Mouse (Mus musculus) hindbrain, embryonic 12.5 days (tissue): ENCODE results near the gene Zfp229. TPM values are rescaled to one million over a fixed set of nuclear protein-coding genes. Genes with fewer than 3 reads are reported as not detected.
"Not testable (repeated sequence)": the region's sequence is repeated elsewhere in the genome, so short reads cannot be mapped to it uniquely, and the experiment has no call there.

Source experiments
- ATAC-seq: fragments of 200-750 bp; cut with Nextera tagmentation; 2 replicates; pipeline ENCODE4 v1.8.0; 2017; ENCODE audit warnings: moderate TSS enrichment; ENCODE audit not compliant: low FRiP score
- H3K27ac ChIP-seq: fragments of 300-500 bp; sonication (generic); 2 replicates; pipeline ENCODE4 v1.5.1; 2016; ENCODE audit warnings: mild to moderate bottlenecking
- H3K27me3 ChIP-seq: fragments of 300-500 bp; sonication (generic); 2 replicates; pipeline ENCODE4 v1.6.1; 2016; ENCODE audit warnings: mild to moderate bottlenecking
- H3K36me3 ChIP-seq: fragments of 300-500 bp; sonication (generic); 2 replicates; pipeline ENCODE4 v1.6.1; 2016; ENCODE audit warnings: mild to moderate bottlenecking
- H3K4me1 ChIP-seq: fragments of 300-500 bp; sonication (generic); 2 replicates; pipeline ENCODE4 v1.6.1; 2016
- H3K4me2 ChIP-seq: fragments of 300-500 bp; sonication (generic); replicated peaks from 2 replicates; pipeline ENCODE4 v1.6.1; 2016; ENCODE audit warnings: mild to moderate bottlenecking
- H3K4me3 ChIP-seq: fragments of 300-500 bp; sonication (generic); 2 replicates; pipeline ENCODE4 v1.5.1; 2016; ENCODE audit warnings: mild to moderate bottlenecking
- H3K9ac ChIP-seq: fragments of 300-500 bp; sonication (generic); 2 replicates; pipeline ENCODE4 v1.6.1; 2016; ENCODE audit warnings: mild to moderate bottlenecking, moderate library complexity
- H3K9me3 ChIP-seq: fragments of 300-500 bp; sonication (generic); replicated peaks from 2 replicates; pipeline ENCODE4 v1.6.1; 2016; ENCODE audit warnings: mild to moderate bottlenecking
- WGBS: fragments of 180-500 bp; shearing (Covaris S2); methylation state at CpG from one replicate; pipeline ENCODE4 v1.1.7; 2016; 5-methylcytosine and 5-hydroxymethylcytosine counted together
- polyA plus RNA-seq: library from polyadenylated mRNA; unstranded; fragments of >200 nt; fragmentation: Nextera tagmentation; extraction: Ambion mirVana; gene quantifications from 2 replicates; pipeline ENCODE4 v1.2.1, GENCODE M21; 2016

The Zfp229 gene
- 10.9 and 11.8 TPM in 2 replicates for polyA plus RNA-seq

GRCm38 (mm10) chr17:21730495-21730894 is at the start of gene Zfp229:
Zfp229 (plus strand) TSS chr17:21730795.
- WGBS = 94% methylated on average over 13 of the region's 22 CpGs
- H3K27ac ChIP-seq, ATAC-seq: not testable (repeated sequence)

DNA sequence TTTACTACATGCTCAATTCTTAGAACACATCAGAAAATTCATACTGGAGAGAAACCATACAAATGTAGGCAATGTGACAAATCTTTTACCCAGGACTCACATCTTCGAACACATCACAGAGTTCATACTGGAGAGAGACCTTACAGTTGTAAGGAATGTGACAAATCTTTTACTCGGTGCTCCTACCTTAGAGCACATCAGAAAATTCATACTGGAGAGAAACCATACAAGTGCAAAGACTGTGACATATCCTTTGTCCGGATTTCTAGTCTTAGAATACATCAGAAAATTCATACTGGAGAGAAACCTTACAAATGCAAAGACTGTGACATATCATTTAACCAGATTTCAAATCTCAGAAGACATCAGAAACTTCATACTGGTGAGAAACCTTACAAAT is 39.0 kb upstream of the Zfp229 start, which contains the start of gene Gm10226:
TSS of gene Gm10226 (plus strand) at position 301 of the 400 bp plus-strand sequence.
- Histone ChIP-seq H3K27me3 (no peaks in the 10 kb centered on the region), H3K4me1 (no peaks in the 10 kb centered on the region), H3K4me2 (no peak within 1 kb of the TSS), H3K9me3 (no peaks in the 10 kb centered on the region), H3K4me3 (no peak within 1 kb of the TSS), H3K36me3 (peaks cover 36% of the 10 kb centered on the region), H3K9ac (no peak within 1 kb of the TSS), H3K27ac (no peak within 1 kb of the TSS)
- 91% methylated on average over 3 of the region's 3 CpGs for WGBS
- ATAC-seq = no peak

More at GRCm38 (mm10) chr17:21730495-21730894, at the start of gene Zfp229:
- H3K9ac ChIP-seq, H3K9me3 ChIP-seq, H3K4me1 ChIP-seq, H3K27me3 ChIP-seq, H3K4me3 ChIP-seq, H3K4me2 ChIP-seq, H3K36me3 ChIP-seq: not testable (repeated sequence)

DNA sequence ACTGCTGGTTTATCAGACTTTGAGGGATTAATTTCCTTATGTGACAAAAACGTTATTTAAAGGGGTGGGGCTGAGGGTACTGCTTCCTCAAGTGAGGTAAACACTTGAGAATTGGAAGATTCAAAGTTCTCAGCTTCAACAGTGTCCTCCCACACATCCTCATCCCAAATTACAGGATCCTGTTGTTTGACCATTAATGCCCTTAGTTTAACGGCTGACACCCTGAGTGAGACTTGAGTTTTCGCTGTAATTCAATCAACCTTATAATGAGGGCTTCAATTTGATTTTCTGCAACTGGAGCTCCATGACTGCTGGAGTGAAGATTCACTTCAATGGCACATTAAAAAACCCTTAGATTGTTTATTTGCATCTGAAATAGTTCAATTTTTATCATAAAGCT is 37.3 kb upstream of the Zfp229 start:
- no peak overlapping the region for H3K4me2 ChIP-seq
- H3K27me3 ChIP-seq = no peaks in the 10 kb centered on the region
- no peaks in the 10 kb centered on the region for H3K9me3 ChIP-seq
- H3K9ac ChIP-seq = no peak overlapping the region
- no peak overlapping the region for H3K4me3 ChIP-seq
- H3K36me3 ChIP-seq = peaks cover 36% of the 10 kb centered on the region
- H3K27ac ChIP-seq = no peak overlapping the region
- no peak for ATAC-seq
- 80% methylated on average over 3 of the region's 3 CpGs for WGBS
- H3K4me1 ChIP-seq = no peaks in the 10 kb centered on the region

GRCm38 (mm10) chr17:21696073-21696472 is 34.5 kb upstream of the Zfp229 start:
- Histone ChIP-seq H3K27me3 (no peaks in the 10 kb centered on the region), H3K4me1 (no peaks in the 10 kb centered on the region), H3K9me3 (no peaks in the 10 kb centered on the region), H3K36me3 (peaks cover 14% of the 10 kb centered on the region), H3K27ac (no peak overlapping the region), H3K9ac (no peak overlapping the region), H3K4me2 (no peak overlapping the region), H3K4me3 (no peak overlapping the region)
- ATAC-seq = no peak

GRCm38 (mm10) chr17:21702281-21703240 is 28.0 kb upstream of the Zfp229 start:
- H3K4me2 ChIP-seq = no peak overlapping the region
- 50% methylated on average over 5 of the region's 5 CpGs for WGBS
- H3K4me3 ChIP-seq = no peak overlapping the region
- H3K4me1 ChIP-seq = no peaks in the 10 kb centered on the region
- no peak overlapping the region for H3K9ac ChIP-seq
- ATAC-seq = no peak
- H3K27ac ChIP-seq = no peak overlapping the region
- H3K27me3 ChIP-seq = no peaks in the 10 kb centered on the region
- no peaks in the 10 kb centered on the region for H3K36me3 ChIP-seq
- no peaks in the 10 kb centered on the region for H3K9me3 ChIP-seq

- no peak overlapping the region for H3K9ac ChIP-seq
- H3K4me2 ChIP-seq = no peak overlapping the region
- 97% methylated on average over 1 of the region's 1 CpGs for whole genome bisulfite sequencing
- H3K9me3 ChIP-seq = no peaks in the 10 kb centered on the region
- peaks cover 2% of the 10 kb centered on the region for H3K4me1 ChIP-seq
- ATAC-seq = no peak
- no peak overlapping the region for H3K27ac ChIP-seq
- no peaks in the 10 kb centered on the region for H3K36me3 ChIP-seq
- H3K27me3 ChIP-seq = no peaks in the 10 kb centered on the region
- no peak overlapping the region for H3K4me3 ChIP-seq
Measured at GRCm38 (mm10) chr17:21703414-21703813, 27.2 kb upstream of the Zfp229 start.

DNA sequence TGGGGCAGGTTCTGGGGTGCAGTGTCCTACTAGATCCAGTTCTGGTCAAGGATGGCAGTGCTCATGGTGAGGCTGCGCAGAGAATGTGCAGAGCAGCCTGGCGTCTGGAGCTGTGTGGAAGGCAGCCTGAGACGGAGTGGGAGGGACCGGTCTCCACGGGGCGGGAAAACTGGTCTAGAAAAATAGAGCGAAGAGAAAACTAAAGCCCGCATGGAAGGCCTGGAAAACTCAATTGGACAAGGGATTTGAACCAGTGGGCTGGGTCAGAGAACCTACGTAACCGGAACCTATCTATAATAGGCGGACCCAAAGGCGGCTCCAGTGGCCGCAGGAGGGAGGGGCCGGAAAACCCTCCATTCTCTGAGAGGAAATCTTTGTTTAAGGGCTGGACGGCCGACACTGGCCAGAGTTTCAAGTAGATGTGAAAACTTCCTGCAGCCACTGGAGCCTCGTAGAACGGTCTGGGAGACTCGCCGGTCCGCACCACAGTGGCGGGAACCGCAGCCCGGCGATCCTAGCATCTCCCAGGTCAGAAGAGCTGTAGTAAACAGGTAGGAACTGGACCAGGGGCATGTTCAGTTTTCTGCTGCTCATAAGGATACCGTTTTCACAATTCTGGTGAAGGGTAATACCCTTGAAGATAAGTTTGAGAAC is 23.1 kb upstream of the Zfp229 start, which contains the start of gene Zfp760:
TSS of gene Zfp760 (plus strand) at position 399 of the 654 bp plus-strand sequence.
- Histone ChIP-seq H3K4me1 (peaks cover 9% of the 10 kb centered on the region), H3K36me3 (peaks cover 10% of the 10 kb centered on the region), H3K27ac (peak within 1 kb of the TSS; percentile 88), H3K4me2 (peak within 1 kb of the TSS; percentile 59), H3K9me3 (no peaks in the 10 kb centered on the region), H3K9ac (peak within 1 kb of the TSS; percentile 81), H3K27me3 (no peaks in the 10 kb centered on the region), H3K4me3 (peak within 1 kb of the TSS; percentile 67)
- peak; percentile 97 for ATAC-seq
- 4% methylated on average over 26 of the region's 26 CpGs for WGBS

- Histone ChIP-seq H3K4me1 (peaks cover 9% of the 10 kb centered on the region), H3K9ac (peak overlapping the region; percentile 47), H3K27ac (no peak overlapping the region), H3K9me3 (no peaks in the 10 kb centered on the region), H3K27me3 (no peaks in the 10 kb centered on the region), H3K4me3 (peak overlapping the region; percentile 67), H3K4me2 (peak overlapping the region; percentile 59), H3K36me3 (peaks cover 13% of the 10 kb centered on the region)
- 40% methylated on average over 2 of the region's 2 CpGs for WGBS
- ATAC-seq = no peak
Measured at GRCm38 (mm10) chr17:21708401-21708800, 22.2 kb upstream of the Zfp229 start.

DNA sequence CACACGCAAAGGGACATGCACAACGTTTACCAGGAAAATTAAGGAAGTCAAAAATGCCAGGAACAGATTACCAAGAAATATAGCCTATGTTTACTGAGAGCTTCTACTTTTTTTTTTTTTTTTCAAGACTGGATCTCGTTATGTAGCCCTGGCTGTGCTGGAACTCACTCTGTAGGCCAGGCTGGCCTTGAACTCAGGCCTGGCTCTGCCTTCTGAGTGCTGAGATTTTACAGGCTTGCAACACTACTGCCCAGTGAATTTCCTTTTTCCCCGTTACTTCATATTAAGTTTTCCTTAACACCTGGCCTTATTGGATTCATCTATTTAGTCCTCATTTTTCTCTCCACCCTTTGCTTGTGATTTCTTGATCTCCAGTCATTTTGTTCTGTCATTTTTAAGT is 2.5 kb downstream of the Zfp229 start:
- Histone ChIP-seq H3K4me1 (peaks cover 9% of the 10 kb centered on the region), H3K27ac (peak overlapping the region; percentile 86; the same call in 1 of the 2 replicates), H3K27me3 (no peaks in the 10 kb centered on the region), H3K9me3 (no peaks in the 10 kb centered on the region), H3K9ac (no peak overlapping the region), H3K4me2 (peak overlapping the region; percentile 55), H3K36me3 (0 out of 2 replicates have a peak, but pooled peaks cover 5% of the 10 kb centered on the region), H3K4me3 (peak overlapping the region; percentile 71)
- peak; percentile 41 for ATAC-seq
- WGBS = 90% methylated on average over 4 of the region's 4 CpGs

- under 1% methylated on average over 27 of the region's 27 CpGs for WGBS
- Histone ChIP-seq H3K27me3 (no peaks in the 10 kb centered on the region), H3K4me1 (peaks cover 9% of the 10 kb centered on the region)
Measured at GRCm38 (mm10) chr17:21733529-21734031, 3.0 kb downstream of the Zfp229 start.

DNA sequence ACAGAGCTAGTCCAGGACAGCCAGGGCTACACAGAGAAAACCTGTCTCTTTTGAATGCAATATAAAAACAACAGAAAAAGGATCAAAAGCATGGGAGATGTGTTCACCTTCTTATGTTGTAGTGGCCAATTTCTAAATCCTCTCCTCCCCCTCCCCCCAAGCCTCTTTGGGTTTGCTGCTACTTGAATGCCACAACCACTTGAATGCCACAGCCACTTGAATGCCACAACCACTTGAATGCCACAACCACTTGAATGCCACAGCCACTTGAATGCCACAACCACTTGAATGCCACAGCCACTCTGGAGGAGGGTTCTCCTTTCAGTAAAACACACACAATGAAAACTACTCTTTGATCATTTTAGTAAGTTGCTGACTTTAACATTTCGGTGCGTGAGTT is 22.2 kb downstream of the Zfp229 start:
- Histone ChIP-seq H3K27me3 (no peaks in the 10 kb centered on the region), H3K9ac (no peak overlapping the region), H3K4me3 (no peak overlapping the region), H3K9me3 (no peaks in the 10 kb centered on the region), H3K4me2 (no peak overlapping the region), H3K27ac (no peak overlapping the region), H3K4me1 (peaks cover 6% of the 10 kb centered on the region; the same call in 1 of the 2 replicates), H3K36me3 (no peaks in the 10 kb centered on the region)
- no peak for ATAC-seq
- 50% methylated on average over 2 of the region's 2 CpGs for WGBS

More at GRCm38 (mm10) chr17:21733529-21734031, 3.0 kb downstream of the Zfp229 start:
- Histone ChIP-seq H3K4me2 (peak overlapping the region; percentile 55), H3K27ac (peak overlapping the region; percentile 86), H3K36me3 (0 out of 2 replicates have a peak, but pooled peaks cover 5% of the 10 kb centered on the region), H3K4me3 (peak overlapping the region; percentile 71), H3K9me3 (no peaks in the 10 kb centered on the region), H3K9ac (peak overlapping the region; percentile 71)
- ATAC-seq = peak; percentile 97
